ENCODE assay signal across 7 mouse cellular contexts in genomic region chr8:13199385-13200061, GRCm38 (mm10). TPM values are rescaled to one million over a fixed set of nuclear protein-coding genes. Genes with fewer than 3 reads are reported as not detected.
A peak's percentile ranks its signal among the peaks of the same experiment; 100 is the strongest.
DNase-seq lines count a peak whose midpoint lies in the region; ATAC-seq and TF ChIP-seq lines count a peak whose summit lies in the region.

No protein-coding gene starts in this region.

- no peak for TF ChIP-seq POLR2A in limb, embryonic 14.5 days (IDR thresholded peaks at IDR 0.05; ENCODE audit: borderline replicate concordance, extremely low read depth, insufficient read depth, insufficient read length)

- H3K4me3 ChIP-seq in megakaryocyte, embryonic 14.5 days (replicated peaks), result peak overlapping the region; percentile 95
- H3K4me3 ChIP-seq in forebrain, postnatal 0 days (ENCODE audit: low read depth, low read length), result peak overlapping the region; percentile 83
- peak overlapping the region; percentile 82 for H3K4me3 ChIP-seq in limb, embryonic 14.5 days (replicated peaks; ENCODE audit: low read length)
- peak overlapping the region; percentile 79 for H3K4me3 ChIP-seq in stomach, postnatal 0 days (ENCODE audit: low read depth, low read length)

- peaks cover 79% of the 10 kb centered on the region for H3K4me1 ChIP-seq in megakaryocyte, embryonic 14.5 days
- H3K4me1 ChIP-seq in forebrain, postnatal 0 days (ENCODE audit: insufficient read depth), result no peaks in the 10 kb centered on the region
- H3K4me1 ChIP-seq in limb, embryonic 14.5 days (ENCODE audit: control insufficient read depth, insufficient read depth, low read length), result 0 out of 2 replicates have a peak, but pooled peaks cover 6% of the 10 kb centered on the region
- H3K4me1 ChIP-seq in stomach, postnatal 0 days (replicated peaks; ENCODE audit: control insufficient read depth, insufficient read depth), result no peaks in the 10 kb centered on the region

- peak overlapping the region; percentile 66; the same call in 1 of the 2 replicates for H3K9ac ChIP-seq in forebrain, postnatal 0 days
- H3K9ac ChIP-seq in limb, embryonic 14.5 days (ENCODE audit: low read depth, low read length, severe bottlenecking), result no peak overlapping the region
- peak overlapping the region; percentile 70; the same call in 1 of the 2 replicates for H3K9ac ChIP-seq in stomach, postnatal 0 days (ENCODE audit: low read length)

- ATAC-seq in megakaryocyte, adult 5-6 weeks (ENCODE audit: poor library complexity, severe bottlenecking), result no peak
- ATAC-seq in forebrain, postnatal 0 days, result no peak
- no peak for ATAC-seq in limb, embryonic 14.5 days (ENCODE audit: low FRiP score, low read depth)
- peak; percentile 17; the same call in 1 of the 2 replicates for ATAC-seq in stomach, postnatal 0 days (ENCODE audit: low FRiP score, low TSS enrichment)
- ATAC-seq in inflammation-experienced regulatory T-cells, adult 6 months, result no peak

- peak overlapping the region; percentile 91 for H3K4me2 ChIP-seq in forebrain, postnatal 0 days (ENCODE audit: low read depth)
- peak overlapping the region; percentile 84 for H3K4me2 ChIP-seq in limb, embryonic 14.5 days (replicated peaks; ENCODE audit: low read depth, low read length, severe bottlenecking)
- H3K4me2 ChIP-seq in stomach, postnatal 0 days (replicated peaks; ENCODE audit: low read depth), result peak overlapping the region; percentile 84

- H3K36me3 ChIP-seq in megakaryocyte, embryonic 14.5 days (replicated peaks; ENCODE audit: low read length), result peaks cover 44% of the 10 kb centered on the region
- H3K36me3 ChIP-seq in forebrain, postnatal 0 days (ENCODE audit: insufficient read depth), result no peaks in the 10 kb centered on the region
- H3K36me3 ChIP-seq in limb, embryonic 14.5 days (ENCODE audit: control insufficient read depth, insufficient read depth, low read length), result no peaks in the 10 kb centered on the region
- no peaks in the 10 kb centered on the region for H3K36me3 ChIP-seq in stomach, postnatal 0 days (ENCODE audit: control insufficient read depth, insufficient read depth, low read length)

- peaks cover 33% of the 10 kb centered on the region for H3K27me3 ChIP-seq in megakaryocyte, embryonic 14.5 days (replicated peaks)
- H3K27me3 ChIP-seq in forebrain, postnatal 0 days (ENCODE audit: insufficient read depth, low read length), result peaks cover 14% of the 10 kb centered on the region; the same call in 1 of the 2 replicates
- H3K27me3 ChIP-seq in limb, embryonic 14.5 days (ENCODE audit: control insufficient read depth, insufficient read depth, low read length), result peaks cover 20% of the 10 kb centered on the region
- H3K27me3 ChIP-seq in stomach, postnatal 0 days (ENCODE audit: control insufficient read depth, insufficient read depth, low read length), result no peaks in the 10 kb centered on the region

- TF ChIP-seq EP300 in stomach, postnatal 0 days (optimal IDR thresholded peaks at IDR 0.05), result no peak

- no peak for TF ChIP-seq CTCF in forebrain, postnatal 0 days (IDR thresholded peaks at IDR 0.05; ENCODE audit: low read depth)
- TF ChIP-seq CTCF in stomach, postnatal 0 days (IDR thresholded peaks at IDR 0.05; ENCODE audit: low read depth), result no peak

- 31% methylated on average over 14 of the region's 14 CpGs for WGBS in forebrain, postnatal 0 days
- 34% methylated on average over 14 of the region's 14 CpGs for WGBS in limb, embryonic 14.5 days
- 28% methylated on average over 14 of the region's 14 CpGs for WGBS in stomach, postnatal 0 days

- DNase-seq in forebrain, postnatal 0 days, result no peak
- no peak for DNase-seq in limb, embryonic 14.5 days (ENCODE audit: low spot score)
- DNase-seq in stomach, postnatal 0 days (ENCODE audit: low spot score), result peak; percentile 37
- no peak for DNase-seq in ovary, postnatal 10 days (ENCODE audit: low spot score)

- no peak overlapping the region for H3K27ac ChIP-seq in forebrain, postnatal 0 days (ENCODE audit: low read depth, low read length)
- H3K27ac ChIP-seq in limb, embryonic 14.5 days (replicated peaks; ENCODE audit: low read depth, low read length), result no peak overlapping the region
- H3K27ac ChIP-seq in stomach, postnatal 0 days (replicated peaks), result no peak overlapping the region

- H3K9me3 ChIP-seq in megakaryocyte, embryonic 14.5 days, result no peaks in the 10 kb centered on the region
- no peaks in the 10 kb centered on the region for H3K9me3 ChIP-seq in forebrain, postnatal 0 days (ENCODE audit: low read length)
- H3K9me3 ChIP-seq in limb, embryonic 14.5 days (ENCODE audit: control insufficient read depth, low read length), result no peaks in the 10 kb centered on the region
- H3K9me3 ChIP-seq in stomach, postnatal 0 days (ENCODE audit: control insufficient read depth, low read length), result no peaks in the 10 kb centered on the region

RNA-seq across cellular contexts. Expression of gene Grtp1, which starts 0.9 kb away (rescaled TPM):
- 16.8 and 26.7 TPM in 2 replicates for polyA plus RNA-seq in megakaryocyte, embryonic 14.5 days (2012; ENCODE audit: insufficient read depth, low replicate concordance)
- 0.22 and 0.80 TPM in 2 replicates for total RNA-seq in megakaryocyte, adult 5-6 weeks (2015)
- 0.53 TPM in 1 of 2 replicates, not detected in the other for total RNA-seq in megakaryocyte, adult 5-6 weeks (2017)
- 10.8 and 13.2 TPM in 2 replicates for total RNA-seq in forebrain, postnatal 0 days (2014; rRNA removed)
- 17.2 and 22.7 TPM in 2 replicates for polyA plus RNA-seq in forebrain, postnatal 0 days (2015; fragmentation: Nextera tagmentation; extraction: Ambion mirVana)
- polyA plus RNA-seq in limb, embryonic 14.5 days (2012; rRNA removed), result 9.5 and 11.3 TPM in 2 replicates
- polyA plus RNA-seq in limb, embryonic 14.5 days (2014; fragmentation: Nextera tagmentation; extraction: Ambion mirVana), result 15.7 and 16.0 TPM in 2 replicates
- polyA plus RNA-seq in stomach, postnatal 0 days (2015; fragmentation: Nextera tagmentation; extraction: Ambion mirVana), result 30.6 and 31.8 TPM in 2 replicates
- 1 to 10 TPM in 2 of 3 experiments, under 1 TPM in 1; 0.48 to 6.3 (median 2.8) TPM for polyA plus RNA-seq in inflammation-experienced regulatory T-cells, adult 6 months (2017; shearing (Covaris generic))

RNA-seq across cellular contexts. Expression of gene Lamp1, which starts 40.6 kb away (rescaled TPM):
- polyA plus RNA-seq in megakaryocyte, embryonic 14.5 days (2012; ENCODE audit: insufficient read depth, low replicate concordance), result 228 and 359 TPM in 2 replicates
- 609 and 613 TPM in 2 replicates for total RNA-seq in megakaryocyte, adult 5-6 weeks (2015)
- 770 and 822 TPM in 2 replicates for total RNA-seq in megakaryocyte, adult 5-6 weeks (2017)
- total RNA-seq in forebrain, postnatal 0 days (2014; rRNA removed), result 270 and 295 TPM in 2 replicates
- polyA plus RNA-seq in forebrain, postnatal 0 days (2015; fragmentation: Nextera tagmentation; extraction: Ambion mirVana), result 356 and 373 TPM in 2 replicates
- polyA plus RNA-seq in limb, embryonic 14.5 days (2012; rRNA removed), result 300 and 327 TPM in 2 replicates
- 335 and 337 TPM in 2 replicates for polyA plus RNA-seq in limb, embryonic 14.5 days (2014; fragmentation: Nextera tagmentation; extraction: Ambion mirVana)
- 260 and 278 TPM in 2 replicates for polyA plus RNA-seq in stomach, postnatal 0 days (2015; fragmentation: Nextera tagmentation; extraction: Ambion mirVana)
- polyA plus RNA-seq in inflammation-experienced regulatory T-cells, adult 6 months (2017; shearing (Covaris generic)), result 10 to 100 TPM; 10.1 to 22.6 (median 17.5) TPM

RNA-seq across cellular contexts. Expression of gene Adprhl1, which starts 54.4 kb away (rescaled TPM):
- 0.11 TPM in 1 of 2 replicates, not detected in the other for polyA plus RNA-seq in megakaryocyte, embryonic 14.5 days (2012; ENCODE audit: insufficient read depth, low replicate concordance)
- total RNA-seq in megakaryocyte, adult 5-6 weeks (2015), result not detected in 2 replicates
- total RNA-seq in megakaryocyte, adult 5-6 weeks (2017), result not detected in 2 replicates
- 0.67 and 1.2 TPM in 2 replicates for total RNA-seq in forebrain, postnatal 0 days (2014; rRNA removed)
- polyA plus RNA-seq in forebrain, postnatal 0 days (2015; fragmentation: Nextera tagmentation; extraction: Ambion mirVana), result not detected in 2 replicates
- 3.2 and 4.1 TPM in 2 replicates for polyA plus RNA-seq in limb, embryonic 14.5 days (2012; rRNA removed)
- 4.3 and 5.0 TPM in 2 replicates for polyA plus RNA-seq in limb, embryonic 14.5 days (2014; fragmentation: Nextera tagmentation; extraction: Ambion mirVana)
- 0.42 and 0.50 TPM in 2 replicates for polyA plus RNA-seq in stomach, postnatal 0 days (2015; fragmentation: Nextera tagmentation; extraction: Ambion mirVana)
- polyA plus RNA-seq in inflammation-experienced regulatory T-cells, adult 6 months (2017; shearing (Covaris generic)), result not detected
